Mouse (Mus musculus): ENCODE measurements around the gene Ier5l.

Ier5l gene

GRCm38 (mm10) chr2:30474039-30474438, at the start of gene Ier5l:
Ier5l (minus strand) TSS chr2:30474219.
- peak; percentile 97 for DNase-seq

- no peak for DNase-seq
These were observed 49.7 kb upstream of the Ier5l start for GRCm38 (mm10) chr2:30523727-30524126.

GRCm38 (mm10) chr2:30510711-30511380, 36.8 kb upstream of the Ier5l start:
- DNase-seq, result no peak

- no peak for DNase-seq
These were observed 33.2 kb upstream of the Ier5l start for GRCm38 (mm10) chr2:30507138-30507727.

DNA sequence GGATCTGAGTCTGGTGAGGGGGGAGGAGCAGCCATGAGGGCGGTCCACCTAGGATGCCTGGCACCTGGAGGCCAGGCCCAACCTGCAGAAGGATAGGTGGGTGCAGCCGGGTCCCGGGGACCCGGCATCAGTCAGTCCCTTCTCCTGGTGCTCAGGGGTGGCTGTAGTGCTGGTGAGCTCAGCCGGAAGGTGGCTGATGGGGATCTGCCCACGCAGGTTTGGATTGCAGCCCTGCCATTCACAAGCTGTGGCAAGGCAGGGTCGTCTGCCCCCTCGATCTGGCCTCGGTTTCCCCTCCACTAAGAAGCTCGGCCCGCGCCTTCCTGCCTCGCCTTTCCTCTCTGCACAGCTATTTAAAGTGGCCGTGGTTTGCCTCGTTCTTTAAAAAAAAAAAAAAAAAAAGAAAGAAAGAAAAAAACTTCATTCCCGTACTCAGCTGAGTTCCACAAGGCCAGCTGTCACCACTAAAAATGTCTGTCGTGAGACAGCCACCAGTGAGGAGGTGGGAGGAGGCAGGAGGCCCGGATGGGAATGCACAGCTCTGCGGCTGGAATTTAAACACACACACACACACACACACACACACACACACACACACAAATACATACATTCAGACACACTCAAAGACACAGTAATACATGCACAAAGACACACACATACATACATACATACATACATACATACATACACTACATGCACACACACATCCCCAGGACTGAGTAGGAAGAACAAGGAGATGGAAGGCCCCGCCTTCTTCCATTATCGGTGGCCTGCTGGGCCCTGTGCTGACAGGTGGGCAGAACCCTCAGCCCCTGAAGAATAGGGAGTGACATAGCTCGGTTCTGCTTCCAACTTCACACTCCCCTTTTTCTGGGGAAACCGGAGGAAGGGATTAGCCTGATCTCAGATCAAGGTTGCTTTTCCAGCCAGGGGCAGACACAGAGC, 29.9 kb upstream of the Ier5l start:
- DNase-seq, result peak; percentile 42

GRCm38 (mm10) chr2:30501701-30502100, 27.7 kb upstream of the Ier5l start:
- DNase-seq, result no peak

DNA sequence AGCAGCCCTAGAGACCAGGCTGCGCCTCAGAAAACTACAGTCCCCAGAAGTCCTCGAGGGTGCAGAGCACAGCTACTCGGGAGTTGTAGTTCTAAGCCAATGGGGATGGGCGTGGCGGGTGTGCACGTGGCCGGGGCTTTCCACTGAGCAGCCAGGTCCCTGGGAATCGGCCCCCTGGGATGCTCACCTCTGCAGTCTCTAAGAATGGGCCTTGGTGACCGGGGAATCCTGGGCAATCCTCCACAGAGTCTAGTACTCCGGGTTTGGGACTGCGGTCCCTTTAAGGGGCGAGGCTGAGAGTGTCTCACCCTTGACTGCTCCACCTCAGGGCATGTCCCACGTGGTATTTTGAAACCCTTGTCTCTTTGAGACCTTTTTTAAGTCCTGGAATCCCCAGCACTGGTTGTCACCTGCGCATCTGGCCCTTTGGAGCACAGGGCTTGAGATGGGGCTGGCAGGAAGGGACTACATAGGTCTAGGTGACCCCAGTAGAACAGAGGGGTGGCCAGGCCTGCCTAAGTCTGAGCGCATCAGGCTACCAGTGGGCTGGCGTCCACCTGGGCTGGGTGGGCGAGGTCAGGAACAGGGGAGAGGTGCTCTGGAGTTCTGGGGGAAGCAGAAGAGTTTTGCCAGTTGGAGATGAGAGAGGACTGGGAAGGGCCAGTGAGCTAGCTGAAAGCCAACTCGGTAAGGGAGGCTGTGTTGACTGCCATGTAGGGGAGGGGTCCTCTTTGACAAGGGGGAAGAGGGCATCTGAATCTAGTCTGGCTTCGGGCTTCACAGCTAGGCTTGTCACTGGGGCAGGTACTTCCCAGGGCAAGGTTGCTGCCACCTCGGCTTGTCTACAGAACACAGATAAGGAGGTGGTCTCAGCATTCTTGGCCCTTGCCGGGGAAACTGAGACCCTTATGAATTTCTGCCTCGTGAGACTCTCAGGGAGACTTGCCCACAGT, 22.2 kb upstream of the Ier5l start:
- peak; percentile 85 for DNase-seq

DNA sequence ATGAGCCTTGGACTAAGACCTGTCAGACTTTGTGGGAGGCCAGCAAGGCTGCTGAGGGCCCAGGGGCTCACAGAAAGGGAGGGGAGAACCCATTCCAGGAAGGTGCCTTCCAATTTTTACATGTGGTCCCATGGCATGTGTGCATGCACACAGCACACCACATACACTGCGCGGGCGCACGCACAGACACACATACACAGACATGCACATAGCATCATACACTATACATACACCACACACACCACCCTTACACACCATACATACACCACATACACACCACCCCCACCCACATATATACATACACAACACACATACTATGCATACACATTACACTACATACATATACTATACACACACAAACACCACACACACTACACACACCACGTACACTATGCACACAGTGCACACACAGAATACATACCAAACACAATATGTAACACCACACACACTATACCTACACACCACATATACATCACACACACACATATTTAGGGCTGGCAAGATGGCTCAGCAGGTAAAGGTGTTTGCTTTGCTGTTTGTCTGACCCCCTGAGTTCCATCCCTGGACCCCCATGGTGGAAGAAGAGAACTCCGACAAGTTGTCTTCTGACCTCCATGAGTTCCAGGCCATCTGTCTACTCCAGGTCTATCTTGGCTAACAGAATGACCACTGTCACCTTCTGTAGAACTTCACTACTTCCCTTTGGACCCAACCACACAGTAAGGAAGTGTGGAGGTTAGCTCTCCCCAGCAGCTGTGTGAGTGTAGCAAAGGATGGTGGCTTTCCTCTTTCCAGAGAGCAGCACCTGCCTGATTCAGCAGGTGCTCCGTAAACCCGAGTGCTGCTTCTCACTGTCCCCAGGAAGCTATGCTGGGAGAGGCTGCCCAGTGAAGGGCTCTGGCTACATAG, 21.2 kb upstream of the Ier5l start:
- no peak for DNase-seq

- no peak for DNase-seq
These were observed 16.4 kb upstream of the Ier5l start for GRCm38 (mm10) chr2:30490384-30490783.

DNA sequence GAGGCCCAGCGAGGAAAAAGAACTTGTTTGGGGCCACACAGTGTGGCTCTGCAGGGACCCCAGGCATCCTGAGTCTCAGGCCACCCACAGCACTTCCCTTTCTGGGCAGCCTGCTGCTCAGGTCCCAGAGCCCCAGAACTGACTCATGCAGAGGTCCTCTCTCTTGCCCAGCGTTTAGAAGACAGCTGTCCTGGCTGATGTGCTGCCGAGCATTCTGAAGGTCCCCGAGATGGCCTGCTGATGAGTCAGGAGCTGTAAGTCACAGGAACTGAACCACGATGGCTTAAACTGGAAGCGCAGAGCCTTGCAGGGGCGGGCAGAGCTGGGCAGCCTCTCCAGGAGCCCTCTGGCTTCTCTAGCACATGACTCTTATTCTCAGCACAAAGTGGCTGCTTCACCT, 13.6 kb upstream of the Ier5l start:
- DNase-seq, result no peak

GRCm38 (mm10) chr2:30478526-30478925, 4.5 kb upstream of the Ier5l start:
- DNase-seq, result no peak

GRCm38 (mm10) chr2:30476241-30476640, 2.2 kb upstream of the Ier5l start:
- DNase-seq, result no peak

- no peak for DNase-seq
These were observed 1.4 kb upstream of the Ier5l start for GRCm38 (mm10) chr2:30475457-30475856.

DNA sequence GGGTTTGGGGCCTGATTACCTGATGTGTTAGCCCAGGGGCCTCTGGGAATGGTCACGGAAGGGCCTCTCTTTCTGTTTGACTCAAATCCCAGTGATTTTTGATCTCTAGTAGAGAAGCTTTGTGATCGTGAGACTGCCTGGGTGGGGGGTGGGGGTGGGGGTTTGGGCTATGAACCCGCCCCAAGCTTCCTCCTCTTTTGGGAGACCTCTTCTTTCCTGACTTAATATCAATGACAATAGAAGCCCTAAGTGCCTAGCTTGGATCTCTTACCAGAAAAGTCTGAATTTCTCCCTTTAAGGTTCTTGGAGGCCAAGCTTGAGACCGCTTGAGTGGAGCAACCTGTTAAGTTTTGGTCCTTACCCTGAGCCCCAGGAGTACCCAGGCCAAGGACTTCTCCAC, 757 bp upstream of the Ier5l start:
- DNase-seq, result no peak

DNA sequence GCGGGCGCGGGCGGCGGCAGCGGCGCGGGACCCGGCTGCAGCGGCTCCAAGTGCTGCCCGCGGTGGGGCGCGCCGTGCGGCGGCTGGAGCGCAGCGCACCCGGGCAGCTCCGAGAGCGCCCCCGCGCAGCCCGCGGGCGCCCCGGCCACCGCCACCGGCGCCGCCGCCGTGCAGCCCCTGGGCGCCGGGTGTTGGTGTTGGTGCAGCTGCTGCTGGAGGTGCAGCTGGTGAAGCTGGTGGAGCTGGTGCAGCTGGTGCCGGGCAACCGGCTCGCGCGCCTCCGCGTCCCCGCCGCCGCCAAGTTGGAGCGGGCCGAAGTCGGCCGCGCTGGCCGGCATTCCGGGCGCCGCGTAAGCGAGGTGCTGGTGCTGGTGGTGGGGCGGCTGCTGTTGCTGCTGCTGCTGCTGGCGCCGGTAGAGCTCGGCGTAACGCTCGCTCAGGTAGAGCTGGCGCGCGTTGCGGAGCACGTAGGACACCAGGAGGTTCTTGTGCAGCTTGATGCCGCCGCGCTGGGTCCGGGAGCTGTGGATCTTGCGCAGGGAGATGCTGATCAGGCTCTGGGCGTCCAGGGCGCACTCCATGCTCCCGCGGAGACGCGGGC, 488 bp downstream of the Ier5l start:
- peak; percentile 61 for DNase-seq

GRCm38 (mm10) chr2:30472731-30473351, 1.2 kb downstream of the Ier5l start:
- DNase-seq, result peak; percentile 60

DNA sequence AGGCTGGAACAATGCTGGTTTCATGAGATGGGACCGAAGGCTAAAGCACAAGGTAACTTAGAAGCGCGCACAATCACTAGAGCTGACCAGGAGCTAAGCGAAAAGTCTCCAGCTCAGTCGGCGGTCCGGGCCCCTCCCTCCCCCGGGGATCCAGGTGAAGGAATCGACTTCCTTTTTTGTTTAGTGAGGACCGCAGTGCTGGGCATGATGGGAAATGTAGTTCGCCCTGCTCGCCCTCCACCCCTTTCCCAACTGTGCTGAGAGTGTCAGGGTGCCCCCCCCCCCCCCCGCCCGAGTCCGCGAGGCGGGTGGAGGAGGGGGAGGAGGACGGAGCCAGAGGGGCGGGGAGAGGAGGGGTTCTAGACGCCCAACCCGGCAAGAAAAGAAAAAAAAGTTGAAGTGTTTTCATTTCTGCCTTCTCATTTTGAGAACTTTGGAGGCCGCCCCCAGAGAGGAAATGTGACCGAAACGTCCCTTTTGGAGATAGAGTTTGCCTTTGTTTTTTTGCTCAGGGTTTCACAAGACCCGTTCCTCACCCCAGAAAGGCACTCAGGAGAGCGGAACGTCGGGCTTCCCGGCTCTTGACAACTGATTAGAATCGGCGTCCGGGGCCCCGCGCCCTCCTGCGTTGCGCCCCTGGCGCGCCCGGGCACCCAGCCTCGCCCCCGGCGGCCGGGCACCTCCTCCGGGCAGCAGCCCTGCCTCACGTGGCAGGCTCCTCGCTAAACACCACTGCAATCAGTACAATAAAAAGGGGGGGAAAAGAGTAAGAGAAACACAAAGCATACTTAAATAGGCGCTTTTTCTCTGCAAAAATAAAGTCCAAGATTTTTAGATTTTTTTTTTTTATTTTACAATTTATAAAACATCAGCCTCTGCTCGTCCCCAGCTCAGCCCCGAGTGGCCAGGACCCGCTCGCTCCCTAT, 2.0 kb downstream of the Ier5l start:
- peak; percentile 92 for DNase-seq

DNA sequence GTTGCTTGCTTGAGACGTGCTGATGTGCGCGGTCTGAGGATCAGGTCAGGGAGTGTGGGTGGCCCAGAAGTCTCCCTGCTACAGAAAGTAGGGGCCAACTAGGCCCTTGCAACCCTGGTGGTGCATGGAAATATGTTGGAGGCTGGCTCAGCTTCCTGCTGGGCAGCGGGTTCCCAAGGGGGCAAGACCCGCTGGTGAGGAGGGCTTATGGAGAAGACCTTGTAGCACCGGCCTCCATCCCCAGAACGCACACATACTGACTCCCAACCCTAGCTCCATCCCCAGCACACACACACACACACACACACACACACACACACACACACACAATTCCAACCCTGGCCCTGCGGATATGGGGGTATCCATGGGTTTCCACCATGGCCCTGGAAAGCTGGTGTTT, 3.0 kb downstream of the Ier5l start:
- peak; percentile 43 for DNase-seq

Data from lung, postnatal 10 days (tissue).